Mouse (Mus musculus) forebrain, embryonic 13.5 days (tissue): ENCODE measurements at regions not wholly inside any gene's neighbourhood (a gene's known extent, or its start where the extent isn't known, plus 50 kb on each side); places are given as distances from the start of the nearest gene placed in this dataset.

Source experiments
- ATAC-seq: fragments of 200-750 bp; cut with Nextera tagmentation; 2 replicates; pipeline ENCODE4 v1.8.0; 2017
- H3K27ac ChIP-seq: fragments of 300-500 bp; sonication (generic); 2 replicates; pipeline ENCODE4 v1.5.1; 2015; ENCODE audit warnings: inconsistent platforms, mild to moderate bottlenecking, moderate library complexity
- H3K27me3 ChIP-seq: fragments of 300-500 bp; sonication (generic); 2 replicates; pipeline ENCODE4 v1.6.1; 2015; ENCODE audit warnings: mild to moderate bottlenecking, inconsistent platforms
- H3K36me3 ChIP-seq: fragments of 300-500 bp; sonication (generic); 2 replicates; pipeline ENCODE4 v1.6.1; 2015; ENCODE audit warnings: mild to moderate bottlenecking, inconsistent platforms; ENCODE audit not compliant: poor library complexity, severe bottlenecking
- H3K4me1 ChIP-seq: fragments of 300-500 bp; sonication (generic); 2 replicates; pipeline ENCODE4 v1.6.1; 2015; ENCODE audit warnings: inconsistent platforms
- H3K4me2 ChIP-seq: fragments of 300-500 bp; sonication (generic); 2 replicates; pipeline ENCODE4 v1.6.1; 2015; ENCODE audit warnings: inconsistent platforms, mild to moderate bottlenecking, moderate library complexity
- H3K4me3 ChIP-seq: fragments of 300-500 bp; sonication (generic); 2 replicates; pipeline ENCODE4 v1.5.1; 2015; ENCODE audit warnings: mild to moderate bottlenecking, inconsistent platforms
- H3K9ac ChIP-seq: fragments of 300-500 bp; sonication (generic); 2 replicates; pipeline ENCODE4 v1.6.1; 2015; ENCODE audit warnings: mild to moderate bottlenecking, inconsistent platforms
- H3K9me3 ChIP-seq: fragments of 300-500 bp; sonication (generic); replicated peaks from 2 replicates; pipeline ENCODE4 v1.6.1; 2016; ENCODE audit warnings: inconsistent platforms
- WGBS: fragments of 180-500 bp; shearing (Covaris S2); methylation state at CpG from one replicate; pipeline ENCODE4 v1.1.7; 2015; 5-methylcytosine and 5-hydroxymethylcytosine counted together

DNA sequence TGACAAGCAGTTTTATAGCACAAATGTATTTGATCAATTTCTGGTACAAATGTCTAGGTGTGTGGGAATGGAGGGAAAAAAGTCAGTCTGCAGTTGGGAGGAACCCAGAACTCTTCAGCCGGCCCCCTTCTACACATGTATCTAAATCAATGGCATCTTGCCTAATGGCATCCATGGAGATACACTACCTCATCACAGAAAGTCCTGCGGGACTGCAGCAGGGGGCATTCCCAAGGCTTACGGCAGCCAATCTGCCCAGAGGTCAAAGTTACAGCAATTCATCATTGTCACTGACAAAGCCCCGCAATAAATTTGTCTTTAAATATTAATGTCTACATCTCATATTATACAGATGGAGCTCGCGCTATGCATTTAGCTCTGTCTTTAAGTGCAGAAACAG lies 135.7 kb upstream of the Arhgap5 start:
- ATAC-seq = no peak

DNA sequence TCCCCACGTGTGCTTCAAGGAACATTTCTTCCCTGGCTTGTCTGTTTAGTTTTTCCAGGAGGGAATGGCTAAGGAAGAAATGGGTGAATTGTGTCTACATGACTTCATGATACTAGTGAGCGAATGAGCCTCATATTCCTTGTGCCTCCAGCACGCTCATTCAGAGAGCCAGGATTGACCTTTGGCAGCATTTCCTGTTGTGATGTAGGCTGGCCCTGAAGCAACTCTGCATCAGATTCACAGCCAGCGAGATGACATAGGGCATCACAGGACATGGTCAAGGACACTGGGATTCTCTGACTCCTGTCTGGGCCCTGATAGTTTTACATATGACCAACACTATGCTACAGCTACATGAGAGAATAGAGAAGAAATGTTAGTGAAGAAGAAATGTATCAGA lies 135.3 kb upstream of the Arhgap5 start:
- ATAC-seq = no peak
- no peak overlapping the region for H3K27ac ChIP-seq

More for the DNA sequence above, 135.7 kb upstream of the Arhgap5 start:
- 78% methylated on average over 6 of the region's 6 CpGs for WGBS
- Histone ChIP-seq H3K4me3 (no peak overlapping the region), H3K27ac (no peak overlapping the region), H3K27me3 (no peaks in the 10 kb centered on the region), H3K4me1 (0 out of 2 replicates have a peak, but pooled peaks cover 3% of the 10 kb centered on the region), H3K9me3 (no peaks in the 10 kb centered on the region), H3K36me3 (no peaks in the 10 kb centered on the region), H3K9ac (no peak overlapping the region), H3K4me2 (no peak overlapping the region)

DNA sequence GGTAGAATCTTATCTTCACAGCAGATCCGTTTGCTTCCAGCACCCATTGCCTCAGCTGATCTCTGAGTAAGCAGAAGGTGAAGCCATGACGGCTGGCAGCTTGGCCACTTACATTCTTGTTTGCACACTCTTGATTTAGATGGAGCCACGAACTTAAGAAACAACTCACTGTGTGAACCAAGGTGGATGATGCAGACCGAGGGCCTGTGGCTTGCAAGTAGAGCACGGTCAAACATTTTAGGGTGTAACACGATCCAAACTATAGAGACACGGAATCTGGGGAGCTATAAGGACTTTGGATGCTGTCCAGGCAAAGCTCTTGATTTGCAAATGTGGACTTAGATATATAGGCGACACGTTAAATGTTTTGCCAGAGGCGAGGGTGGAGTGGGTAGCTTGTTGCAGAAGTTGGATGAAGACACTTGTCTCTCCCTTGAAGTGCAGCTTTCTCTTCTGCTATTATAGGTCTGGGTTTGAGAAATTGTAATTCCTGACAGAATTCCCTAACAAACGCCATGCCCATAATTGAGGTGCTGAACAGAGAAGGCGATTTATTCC lies 133.5 kb upstream of the Arhgap5 start:
- no peak overlapping the region for H3K4me2 ChIP-seq
- WGBS = 85% methylated on average over 12 of the region's 12 CpGs

More for the DNA sequence above, 135.3 kb upstream of the Arhgap5 start:
- WGBS = 81% methylated on average over 4 of the region's 4 CpGs
- Histone ChIP-seq H3K36me3 (no peaks in the 10 kb centered on the region), H3K4me3 (no peak overlapping the region), H3K9me3 (no peaks in the 10 kb centered on the region), H3K27me3 (no peaks in the 10 kb centered on the region), H3K4me2 (no peak overlapping the region), H3K4me1 (0 out of 2 replicates have a peak, but pooled peaks cover 3% of the 10 kb centered on the region), H3K9ac (no peak overlapping the region)

DNA sequence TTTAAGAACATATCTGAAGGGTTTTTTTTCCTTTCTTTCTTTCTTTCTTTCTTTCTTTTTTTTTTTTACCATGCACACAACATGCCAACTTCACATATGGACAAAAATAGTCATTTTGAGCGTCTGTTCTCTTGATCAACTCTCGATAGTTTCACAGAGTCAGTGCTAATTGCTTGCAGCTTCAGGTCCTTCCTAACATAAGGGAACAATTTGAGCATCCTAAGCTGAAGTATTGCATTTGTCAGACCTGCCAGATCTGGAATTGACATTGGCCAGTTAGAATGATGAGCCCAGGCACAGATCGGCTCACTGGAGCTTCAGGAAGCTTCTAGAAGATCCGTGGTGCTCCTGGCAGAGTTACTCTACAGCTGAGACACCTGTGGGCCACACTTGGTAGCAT lies 128.7 kb upstream of the Arhgap5 start:
- WGBS = 94% methylated on average over 4 of the region's 4 CpGs
- H3K27ac ChIP-seq = no peak overlapping the region
- H3K9ac ChIP-seq = no peak overlapping the region
- no peaks in the 10 kb centered on the region for H3K36me3 ChIP-seq
- no peak for ATAC-seq
- no peaks in the 10 kb centered on the region for H3K27me3 ChIP-seq
- H3K4me3 ChIP-seq = no peak overlapping the region
- H3K4me2 ChIP-seq = no peak overlapping the region
- H3K4me1 ChIP-seq = 0 out of 2 replicates have a peak, but pooled peaks cover 13% of the 10 kb centered on the region
- H3K9me3 ChIP-seq = no peaks in the 10 kb centered on the region

More for the DNA sequence above, 133.5 kb upstream of the Arhgap5 start:
- Histone ChIP-seq H3K9ac (no peak overlapping the region), H3K4me3 (no peak overlapping the region), H3K36me3 (no peaks in the 10 kb centered on the region), H3K4me1 (0 out of 2 replicates have a peak, but pooled peaks cover 3% of the 10 kb centered on the region), H3K27me3 (no peaks in the 10 kb centered on the region), H3K9me3 (no peaks in the 10 kb centered on the region), H3K27ac (no peak overlapping the region)
- ATAC-seq = no peak

DNA sequence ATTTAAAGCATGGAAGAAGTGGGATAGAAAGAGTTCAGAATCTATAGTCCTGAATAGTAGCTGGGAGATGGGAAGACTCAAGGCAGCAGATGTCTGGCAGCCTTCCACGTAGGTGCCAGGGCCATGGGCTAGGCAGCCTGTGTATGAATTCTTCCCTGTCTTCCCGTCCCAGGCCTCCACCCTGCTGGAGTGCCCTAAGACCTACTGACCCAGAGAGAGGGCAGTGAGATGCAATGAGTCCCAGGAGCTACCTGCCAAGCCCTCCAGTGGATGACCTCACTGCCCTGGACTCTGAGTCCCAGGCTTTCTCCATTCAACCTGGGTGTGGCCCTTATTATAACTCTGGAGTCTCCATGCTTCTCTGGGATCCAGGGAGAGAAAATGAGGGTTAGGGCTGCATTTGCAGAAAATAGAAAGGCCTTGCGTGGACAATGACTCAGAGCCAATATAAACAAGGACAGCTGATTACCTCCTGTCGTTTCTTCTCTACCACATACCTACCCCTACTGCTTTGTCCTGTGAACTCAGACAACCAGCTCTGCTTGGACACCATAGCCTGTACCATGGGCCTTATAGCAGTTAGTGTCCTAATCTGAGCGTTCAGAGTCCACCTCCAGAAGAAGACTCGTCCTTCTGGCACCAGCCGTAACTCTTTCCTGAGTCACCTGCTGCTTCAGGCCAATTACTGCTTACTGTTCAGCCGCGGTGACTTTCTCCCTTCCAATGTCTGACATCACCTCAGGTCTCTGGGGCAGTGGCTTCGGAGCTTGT lies 126.9 kb upstream of the Arhgap5 start:
- peaks cover 20% of the 10 kb centered on the region for H3K4me1 ChIP-seq
- H3K4me2 ChIP-seq = no peak overlapping the region
- no peak overlapping the region for H3K4me3 ChIP-seq
- H3K9me3 ChIP-seq = no peaks in the 10 kb centered on the region
- H3K27me3 ChIP-seq = no peaks in the 10 kb centered on the region
- no peak overlapping the region for H3K27ac ChIP-seq
- no peak overlapping the region for H3K9ac ChIP-seq
- ATAC-seq = no peak
- H3K36me3 ChIP-seq = no peaks in the 10 kb centered on the region
- 89% methylated on average over 10 of the region's 10 CpGs for WGBS

DNA sequence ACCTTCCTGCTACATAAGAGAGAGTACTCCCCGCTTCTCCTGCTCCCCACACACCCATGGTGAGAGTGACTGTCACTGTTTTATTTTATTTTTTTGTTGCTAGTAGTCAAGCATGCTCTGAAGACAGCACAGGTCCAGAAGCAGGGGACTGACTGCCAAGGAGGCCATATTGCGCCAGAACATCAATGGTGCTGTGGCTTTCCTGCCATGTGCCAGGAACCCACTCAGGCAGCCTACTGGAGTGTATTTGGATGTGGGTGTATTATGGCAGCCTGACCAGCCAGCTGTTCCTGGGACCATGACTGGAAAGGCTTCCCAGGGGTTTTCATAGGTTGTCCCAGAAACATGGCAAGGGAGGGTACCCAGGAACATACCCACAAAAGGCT lies 126.3 kb upstream of the Arhgap5 start:
- Histone ChIP-seq H3K36me3 (no peaks in the 10 kb centered on the region), H3K4me2 (no peak overlapping the region)

DNA sequence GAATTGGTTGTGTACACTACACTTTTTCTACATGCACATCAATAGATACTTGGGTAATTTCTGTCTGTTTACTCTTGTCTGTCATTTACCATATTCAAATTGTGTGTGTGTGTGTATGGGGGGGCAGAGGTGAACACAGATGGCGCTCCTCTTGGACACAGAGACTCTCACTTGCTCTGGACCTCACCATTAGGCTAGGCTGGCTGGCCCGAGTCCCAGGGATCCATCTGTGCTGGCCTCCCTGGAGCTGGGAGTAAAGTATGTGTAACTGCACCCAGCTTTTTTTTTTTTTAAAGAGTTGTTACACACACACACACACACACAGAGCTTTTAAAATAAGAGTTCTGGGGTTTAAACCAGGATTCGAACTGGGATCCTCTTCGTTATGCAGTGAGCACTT lies 124.5 kb upstream of the Arhgap5 start:
- Histone ChIP-seq H3K9me3 (no peaks in the 10 kb centered on the region), H3K4me2 (no peak overlapping the region), H3K4me1 (peaks cover 36% of the 10 kb centered on the region), H3K27ac (no peak overlapping the region), H3K9ac (no peak overlapping the region), H3K4me3 (no peak overlapping the region), H3K36me3 (no peaks in the 10 kb centered on the region), H3K27me3 (no peaks in the 10 kb centered on the region)
- ATAC-seq = no peak
- WGBS = 84% methylated on average over 4 of the region's 4 CpGs

More for the DNA sequence above, 126.3 kb upstream of the Arhgap5 start:
- Histone ChIP-seq H3K27me3 (no peaks in the 10 kb centered on the region), H3K4me3 (no peak overlapping the region), H3K9ac (no peak overlapping the region), H3K4me1 (peaks cover 26% of the 10 kb centered on the region), H3K27ac (no peak overlapping the region), H3K9me3 (no peaks in the 10 kb centered on the region)
- WGBS = 95% methylated on average over 2 of the region's 2 CpGs
- ATAC-seq = no peak

DNA sequence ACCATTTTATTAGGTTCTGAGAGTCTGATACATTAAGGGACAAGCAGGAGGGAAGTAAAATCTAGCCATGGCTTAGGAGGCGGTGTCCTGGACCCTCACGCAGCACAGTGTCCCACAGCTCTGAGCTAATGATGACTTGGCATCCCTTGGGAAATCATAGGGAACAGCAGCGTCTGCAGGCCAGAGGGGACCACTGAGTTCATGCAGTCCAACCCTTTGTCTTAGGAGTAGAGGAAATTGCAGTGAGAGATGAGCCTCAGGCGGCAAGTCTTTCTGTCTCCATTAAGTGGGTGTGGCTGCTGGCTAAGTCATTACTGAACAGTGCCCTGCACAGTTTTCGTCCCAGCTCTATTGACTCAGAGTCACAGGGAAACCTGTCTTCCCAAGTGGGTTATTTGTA lies 123.8 kb upstream of the Arhgap5 start:
- ATAC-seq = no peak
- peaks cover 36% of the 10 kb centered on the region for H3K4me1 ChIP-seq
- H3K9me3 ChIP-seq = no peaks in the 10 kb centered on the region
- H3K4me3 ChIP-seq = no peak overlapping the region
- H3K9ac ChIP-seq = no peak overlapping the region
- no peaks in the 10 kb centered on the region for H3K36me3 ChIP-seq
- 54% methylated on average over 5 of the region's 5 CpGs for WGBS
- no peak overlapping the region for H3K27ac ChIP-seq
- H3K4me2 ChIP-seq = no peak overlapping the region
- H3K27me3 ChIP-seq = no peaks in the 10 kb centered on the region

DNA sequence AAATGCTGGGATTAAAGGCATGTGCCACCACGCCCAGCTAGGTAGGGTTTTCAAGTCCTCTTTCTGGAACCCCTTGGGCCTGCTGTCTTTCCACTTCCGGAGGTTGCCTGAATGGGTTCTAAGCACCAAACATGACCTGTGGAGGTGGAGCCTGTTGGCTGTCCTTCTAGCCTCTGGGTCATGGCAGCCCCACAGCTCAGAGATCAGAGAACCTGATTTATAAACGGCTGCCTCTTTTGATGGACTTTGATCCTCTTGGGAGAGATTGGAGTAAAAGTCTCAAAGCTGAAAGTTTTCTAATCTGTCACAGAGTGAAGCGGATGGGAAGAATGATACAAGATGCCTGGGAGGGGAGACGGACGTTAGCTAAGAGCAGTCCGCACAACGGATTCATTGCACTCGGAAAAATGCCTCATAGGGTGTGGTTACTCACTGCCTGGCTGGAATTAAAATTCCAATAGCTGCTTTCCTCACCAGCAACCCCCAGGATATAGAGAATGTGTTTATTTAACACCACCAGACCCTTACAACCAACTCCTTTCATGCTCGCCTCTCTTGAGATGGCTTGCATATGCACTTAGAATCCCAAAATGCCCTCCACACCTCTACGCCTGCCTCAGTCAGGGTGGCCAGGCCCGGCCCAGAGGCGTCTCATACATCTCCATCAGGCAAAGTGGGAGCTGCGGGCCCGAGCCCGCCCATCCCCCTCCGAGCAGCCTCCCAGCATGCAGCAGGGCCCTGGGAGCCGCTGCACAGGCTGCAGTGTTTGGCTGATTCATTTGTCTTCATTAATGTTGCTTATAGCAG lies 122.4 kb upstream of the Arhgap5 start:
- no peaks in the 10 kb centered on the region for H3K9me3 ChIP-seq
- H3K27me3 ChIP-seq = no peaks in the 10 kb centered on the region
- no peaks in the 10 kb centered on the region for H3K36me3 ChIP-seq
- peak overlapping the region; percentile 34; the same call in 1 of the 2 replicates for H3K9ac ChIP-seq
- H3K4me1 ChIP-seq = peaks cover 36% of the 10 kb centered on the region
- no peak overlapping the region for H3K4me3 ChIP-seq
- peak; percentile 88 for ATAC-seq
- peak overlapping the region; percentile 24; the same call in 1 of the 2 replicates for H3K4me2 ChIP-seq
- WGBS = 40% methylated on average over 18 of the region's 18 CpGs
- peak overlapping the region; percentile 54; the same call in 1 of the 2 replicates for H3K27ac ChIP-seq

DNA sequence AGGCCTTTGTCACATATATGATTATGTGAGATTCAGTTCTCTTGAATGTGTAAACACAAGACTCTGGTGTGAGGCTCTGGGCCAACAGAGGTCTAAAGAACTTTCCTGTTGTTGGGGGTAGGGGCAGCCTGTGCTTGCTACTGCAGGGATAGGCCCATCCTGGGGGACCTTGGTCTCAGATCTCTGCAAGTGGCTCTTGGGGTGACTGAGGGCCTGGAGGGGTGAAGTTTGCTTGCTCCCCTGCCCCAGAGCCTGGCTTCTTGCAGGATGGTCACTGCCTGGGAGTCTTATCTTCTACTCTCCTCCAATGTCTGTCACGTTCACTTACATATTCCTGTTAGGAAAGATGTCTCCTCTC lies 121.8 kb upstream of the Arhgap5 start:
- peak; percentile 33; the same call in 1 of the 2 replicates for ATAC-seq
- H3K9ac ChIP-seq = peak overlapping the region; percentile 34; the same call in 1 of the 2 replicates
- H3K36me3 ChIP-seq = no peaks in the 10 kb centered on the region
- peaks cover 36% of the 10 kb centered on the region for H3K4me1 ChIP-seq
- H3K27me3 ChIP-seq = no peaks in the 10 kb centered on the region
- peak overlapping the region; percentile 54; the same call in 1 of the 2 replicates for H3K27ac ChIP-seq
- no peaks in the 10 kb centered on the region for H3K9me3 ChIP-seq
- no peak overlapping the region; the same call in 1 of the 2 replicates for H3K4me2 ChIP-seq
- H3K4me3 ChIP-seq = no peak overlapping the region
- WGBS = 94% methylated on average over 1 of the region's 1 CpGs

DNA sequence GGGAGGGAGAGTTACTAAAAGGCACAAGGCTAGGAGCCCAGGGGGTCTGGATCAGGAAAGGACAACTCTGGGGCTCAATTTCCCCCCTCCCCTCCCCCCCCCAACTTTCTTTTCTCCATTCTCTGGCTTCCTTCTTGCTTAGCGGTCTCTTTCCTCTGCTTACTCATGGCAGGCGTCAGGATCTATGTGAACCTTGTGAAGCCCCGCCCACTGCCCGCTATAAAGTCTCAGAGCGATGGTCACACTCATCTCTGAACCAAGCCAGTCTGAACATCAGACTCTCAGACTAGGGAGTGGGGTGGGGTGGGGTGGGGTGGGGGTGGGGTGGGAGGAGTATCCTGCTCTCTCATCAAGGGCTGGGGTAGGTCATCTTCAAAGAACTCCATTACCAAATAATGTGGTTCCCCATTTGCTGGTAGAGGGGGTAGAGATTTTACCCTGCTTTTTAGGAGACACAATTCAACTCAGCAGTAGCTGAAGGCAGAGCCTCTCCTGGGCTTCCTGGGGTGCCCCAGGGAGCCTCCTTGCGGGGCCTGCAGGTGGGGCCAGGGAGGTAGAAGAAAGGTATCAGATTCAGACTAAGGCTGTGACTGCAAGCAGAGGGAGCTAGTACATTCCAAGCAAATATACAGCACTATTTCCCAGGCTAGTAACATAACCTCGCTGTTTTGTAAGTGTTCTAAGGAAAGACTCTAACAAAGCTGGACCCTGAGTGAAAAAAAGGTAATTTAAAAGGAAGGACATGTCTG lies 120.8 kb upstream of the Arhgap5 start:
- no peak overlapping the region for H3K27ac ChIP-seq

More for the DNA sequence above, 120.8 kb upstream of the Arhgap5 start:
- H3K4me3 ChIP-seq = no peak overlapping the region
- no peaks in the 10 kb centered on the region for H3K36me3 ChIP-seq
- H3K4me1 ChIP-seq = peaks cover 35% of the 10 kb centered on the region
- H3K4me2 ChIP-seq = no peak overlapping the region
- H3K9ac ChIP-seq = no peak overlapping the region
- ATAC-seq = no peak
- no peaks in the 10 kb centered on the region for H3K27me3 ChIP-seq
- no peaks in the 10 kb centered on the region for H3K9me3 ChIP-seq
- 13% methylated on average over 7 of the region's 7 CpGs for WGBS
